Mouse (Mus musculus) stomach, adult 2 months (tissue): Measurements from ENCODE around the gene Olfr541. TPM values are rescaled to one million over a fixed set of nuclear protein-coding genes. Genes with fewer than 3 reads are reported as not detected.

ENCODE experiments used
- polyA plus RNA-seq: library from polyadenylated mRNA; depleted of rRNA; stranded (reverse); fragments of >200 nt; gene quantifications from 2 replicates; pipeline ENCODE4 v1.2.3, GENCODE M21; 2012; rRNA removed

Gene Olfr541
- polyA plus RNA-seq: not detected in 2 replicates

DNA sequence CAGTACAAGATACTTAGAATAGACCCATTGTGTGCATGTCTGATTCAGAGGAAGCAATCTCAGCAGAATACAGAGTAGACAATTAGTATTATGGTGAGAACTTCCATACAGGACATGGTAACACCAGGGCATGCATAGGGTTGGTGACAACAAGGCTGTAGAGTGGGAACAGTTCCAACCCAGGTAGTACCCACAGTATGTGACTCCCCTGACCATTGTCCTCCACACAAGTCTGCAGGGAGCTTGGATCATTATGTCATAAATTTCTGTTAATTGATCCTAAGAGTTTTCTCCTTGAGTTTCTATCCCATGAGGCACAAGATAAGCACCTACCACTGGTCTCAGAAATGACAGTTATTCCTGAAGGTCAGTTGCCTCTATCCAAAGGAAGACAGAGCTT, at the start of gene Olfr541:
TSS of gene Olfr541 (plus strand) at position 301 of the 400 bp plus-strand sequence.

DNA sequence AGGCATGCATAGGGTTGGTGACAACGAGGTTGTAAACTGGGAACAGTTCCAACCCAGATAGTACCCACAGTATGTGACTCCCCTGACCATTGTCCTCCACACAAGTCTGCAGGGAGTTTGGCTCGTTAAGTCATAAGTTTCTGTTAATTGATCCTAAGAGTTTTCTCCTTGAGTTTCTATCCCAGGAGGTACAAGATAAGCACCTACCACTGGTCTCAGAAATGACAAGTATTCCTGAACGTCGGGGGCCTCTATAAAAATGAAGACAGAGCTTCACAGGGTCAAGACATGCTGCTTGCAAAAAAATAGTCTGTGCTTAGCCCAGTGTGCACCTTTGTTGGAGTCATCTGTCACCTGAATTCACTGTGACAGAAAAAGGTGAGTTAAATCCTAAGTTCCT, 37.4 kb upstream of the Olfr541 start, which contains the start of gene Olfr539:
TSS of gene Olfr539 (plus strand) at position 301 of the 400 bp plus-strand sequence.

DNA sequence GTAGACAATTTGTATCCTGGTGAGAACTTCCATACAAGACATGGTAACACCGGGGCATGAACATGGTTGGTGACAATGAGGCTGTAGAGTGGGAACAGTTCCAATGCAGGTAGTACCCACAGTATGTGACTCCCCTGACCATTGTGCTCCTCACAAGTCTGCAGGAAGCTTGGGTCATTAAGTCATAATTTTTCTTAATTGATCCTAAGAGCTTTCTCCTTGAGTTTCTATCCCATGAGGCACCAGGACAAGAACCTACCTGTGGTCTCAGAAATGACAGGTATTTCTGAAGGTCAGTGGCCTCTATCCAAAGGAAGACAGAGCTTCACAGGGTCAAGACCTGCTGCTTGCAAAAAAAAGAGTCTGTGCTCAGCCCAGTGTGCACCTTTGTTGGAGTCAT, 15.4 kb upstream of the Olfr541 start, which contains the start of gene Olfr45:
TSS of gene Olfr45 (plus strand) at position 301 of the 400 bp plus-strand sequence.

Other genes starting within 250 kb of the Olfr541 start
- not detected in 2 replicates for gene Olfr533, start 233.9 kb upstream of the Olfr541 start, polyA plus RNA-seq
- gene Olfr535, start 213.1 kb upstream of the Olfr541 start, polyA plus RNA-seq: not detected in 2 replicates
- not detected in 2 replicates for gene Olfr536, start 189.9 kb upstream of the Olfr541 start, polyA plus RNA-seq
- gene Olfr538, start 129.4 kb upstream of the Olfr541 start, polyA plus RNA-seq: not detected in 2 replicates
- gene Olfr46, start 96.0 kb upstream of the Olfr541 start, polyA plus RNA-seq: not detected in 2 replicates
- not detected in 2 replicates for gene Olfr61, start 68.3 kb upstream of the Olfr541 start, polyA plus RNA-seq
- gene Olfr53, start 50.8 kb upstream of the Olfr541 start, polyA plus RNA-seq: not detected in 2 replicates
- not detected in 2 replicates for gene Olfr539, start 37.3 kb upstream of the Olfr541 start, polyA plus RNA-seq
- not detected in 2 replicates for gene Olfr45, start 15.3 kb upstream of the Olfr541 start, polyA plus RNA-seq
- 0.06 and 0.75 TPM in 2 replicates for gene Cyp2e1, start 66.5 kb downstream of the Olfr541 start, polyA plus RNA-seq
- gene Syce1, start 90.6 kb downstream of the Olfr541 start, polyA plus RNA-seq: 0.15 TPM in 1 of 2 replicates, not detected in the other
- 0.01 and 0.02 TPM in 2 replicates for gene Zfp941, start 124.9 kb downstream of the Olfr541 start, polyA plus RNA-seq
- 24.9 and 25.9 TPM in 2 replicates for gene Urah, start 137.8 kb downstream of the Olfr541 start, polyA plus RNA-seq
- gene Scgb1c1, start 148.3 kb downstream of the Olfr541 start, polyA plus RNA-seq: not detected in 2 replicates
- not detected in 2 replicates for gene Odf3, start 150.5 kb downstream of the Olfr541 start, polyA plus RNA-seq
- gene Gm45785, start 159.1 kb downstream of the Olfr541 start, polyA plus RNA-seq: not detected in 2 replicates
- 38.8 and 38.9 TPM in 2 replicates for gene Ric8a, start 159.7 kb downstream of the Olfr541 start, polyA plus RNA-seq
- gene Bet1l, start 160.3 kb downstream of the Olfr541 start, polyA plus RNA-seq: 7.5 and 8.6 TPM in 2 replicates
- 26.4 and 30.2 TPM in 2 replicates for gene Psmd13, start 184.7 kb downstream of the Olfr541 start, polyA plus RNA-seq
- gene Sirt3, start 185.0 kb downstream of the Olfr541 start, polyA plus RNA-seq: 12.7 and 14.2 TPM in 2 replicates
- gene Cox8b, start 203.2 kb downstream of the Olfr541 start, polyA plus RNA-seq: 24.9 and 30.2 TPM in 2 replicates
- gene Nlrp6, start 223.6 kb downstream of the Olfr541 start, polyA plus RNA-seq: 0.08 and 0.19 TPM in 2 replicates
- 13.5 and 15.5 TPM in 2 replicates for gene Pgghg, start 244.1 kb downstream of the Olfr541 start, polyA plus RNA-seq